Mouse (Mus musculus): ENCODE data around the gene Tigd4. TPM values are rescaled to one million over a fixed set of nuclear protein-coding genes. Genes with fewer than 3 reads are reported as not detected.

Tigd4 gene
- total RNA-seq, 2 experiments from 2014 or later = 0.45 to 0.90 TPM

DNA sequence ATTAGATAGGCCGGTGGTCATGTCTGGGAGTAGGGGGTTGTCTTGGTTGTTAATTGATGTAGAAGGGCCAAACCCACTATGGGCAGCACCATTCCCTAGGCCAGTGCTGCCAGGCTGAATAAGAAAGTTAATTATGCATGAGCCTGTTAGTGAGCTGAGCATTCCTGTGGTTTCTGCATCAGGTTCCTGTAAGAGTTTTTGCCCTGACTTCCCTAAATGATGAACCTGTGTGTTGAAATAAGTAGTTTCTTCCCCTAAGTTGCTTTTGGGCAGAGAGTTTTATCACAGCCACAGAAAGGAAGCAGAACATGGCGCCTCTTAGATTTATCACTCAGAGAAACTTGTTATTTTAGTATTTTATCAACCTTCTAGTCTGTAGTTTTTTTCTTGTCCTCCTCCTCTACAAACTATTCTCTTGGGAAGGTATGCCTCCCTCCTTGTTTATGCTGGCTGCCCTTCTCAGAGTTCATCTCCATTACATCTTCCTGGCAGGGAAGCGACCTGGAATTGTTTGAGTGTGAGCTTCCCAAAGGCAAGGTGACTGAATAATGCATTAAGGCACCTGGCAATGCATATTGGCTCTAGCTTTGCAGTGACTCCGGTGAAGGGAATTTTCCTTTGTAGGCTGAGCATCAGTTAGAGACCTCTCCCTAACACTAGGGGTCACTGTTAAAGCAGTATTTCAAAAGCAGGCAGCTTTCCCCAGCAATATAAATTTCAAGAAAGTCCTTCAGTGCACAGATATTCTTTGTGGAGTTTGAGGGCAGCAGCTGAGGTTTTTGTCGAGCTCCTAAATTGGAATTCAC is 21.9 kb downstream of the Tigd4 start:
- peak; percentile 33 for DNase-seq

DNA sequence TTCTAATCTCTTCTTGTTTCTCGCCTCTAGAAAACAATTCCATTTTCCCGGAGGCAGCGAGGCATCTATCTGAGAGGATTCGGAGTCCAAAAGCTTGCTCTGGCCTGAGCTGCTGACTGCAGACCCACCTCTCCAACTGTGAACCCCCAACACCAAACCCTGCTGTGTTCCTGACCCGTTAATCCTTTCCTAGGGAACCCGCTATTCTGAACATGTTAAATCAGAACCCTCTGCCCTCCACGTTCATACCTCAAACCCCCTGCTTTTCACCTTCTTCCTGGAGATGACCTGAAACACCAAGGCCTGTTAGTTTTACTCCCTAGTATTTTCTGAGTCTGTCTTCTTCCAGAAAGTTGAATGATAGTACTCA is 22.5 kb downstream of the Tigd4 start:
- no peak for DNase-seq

DNA sequence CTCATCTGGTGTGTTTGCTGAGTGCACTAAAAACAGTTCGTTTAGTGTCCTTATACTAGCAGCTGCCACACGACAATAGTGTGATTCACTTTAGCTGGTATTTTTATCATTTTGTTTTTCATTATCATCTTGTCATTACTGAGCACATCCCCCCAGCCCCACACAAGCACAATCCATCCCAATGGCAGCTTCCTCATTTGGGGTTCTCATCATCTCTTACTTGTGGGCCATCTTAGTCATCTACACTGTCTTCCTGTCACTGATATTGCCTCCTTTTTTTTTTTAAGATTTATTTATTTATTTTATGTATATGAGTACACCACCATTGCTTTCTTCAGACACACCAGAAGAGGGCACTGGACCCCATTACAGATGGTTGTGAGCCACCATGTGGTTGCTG is 25.3 kb downstream of the Tigd4 start:
- no peak for DNase-seq

DNA sequence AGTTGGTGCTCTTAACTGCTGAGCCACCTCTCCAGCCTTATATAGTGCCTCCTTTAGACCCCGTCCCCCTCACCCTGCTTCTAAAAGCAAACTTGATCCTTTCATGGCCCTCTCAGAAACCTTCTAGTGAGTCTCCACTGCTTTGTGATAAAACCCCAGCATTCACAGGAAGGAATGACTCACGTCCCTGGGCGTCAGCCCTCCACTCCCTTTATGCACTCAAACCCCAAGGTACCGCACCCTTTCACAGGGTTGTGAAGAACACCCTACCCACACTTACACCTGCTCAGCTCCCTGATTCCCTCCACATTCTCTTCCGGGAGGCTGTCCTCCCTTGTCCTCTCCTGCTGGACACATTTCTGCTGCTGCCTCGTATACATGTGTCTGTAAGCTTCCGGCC is 25.7 kb downstream of the Tigd4 start:
- no peak for DNase-seq

DNA sequence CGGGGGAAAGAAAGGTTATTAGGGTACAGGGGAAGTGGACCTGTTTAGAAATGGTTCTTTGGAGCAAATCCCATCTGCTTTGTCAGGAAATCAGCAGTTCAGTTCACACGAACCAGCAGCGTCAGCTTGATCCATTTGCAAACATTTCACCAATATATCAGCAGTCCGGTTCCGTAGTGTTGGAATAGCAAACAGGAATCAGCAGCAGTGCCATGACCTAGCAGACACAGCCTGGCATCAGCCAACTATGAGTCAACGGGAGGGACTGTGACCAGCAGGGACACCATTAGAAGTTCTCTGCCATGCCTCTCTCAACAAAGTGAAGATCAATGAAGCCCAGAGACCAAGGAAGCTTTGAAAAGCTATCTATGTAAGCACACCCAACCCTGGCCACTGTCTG is 26.4 kb downstream of the Tigd4 start:
- DNase-seq = no peak

DNA sequence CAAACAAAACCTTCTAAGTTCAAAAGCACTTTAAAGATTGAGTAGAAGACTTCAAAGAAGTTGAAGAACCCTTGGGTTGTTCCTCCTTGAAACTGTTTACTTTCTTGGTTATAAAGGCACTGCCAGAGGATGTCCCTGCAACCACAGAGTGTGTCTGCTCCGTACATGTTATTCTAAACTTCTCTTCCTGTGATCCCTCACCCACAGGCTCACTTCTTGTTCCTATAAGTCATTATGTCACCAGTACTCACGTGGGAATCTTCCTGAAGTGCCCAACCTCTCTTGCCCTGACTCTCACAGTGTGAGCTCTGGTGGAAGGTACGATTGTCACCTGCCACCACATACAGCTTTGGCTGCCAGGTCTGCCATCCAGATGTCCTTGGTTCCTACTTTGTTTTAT is 28.7 kb downstream of the Tigd4 start:
- no peak for DNase-seq

DNA sequence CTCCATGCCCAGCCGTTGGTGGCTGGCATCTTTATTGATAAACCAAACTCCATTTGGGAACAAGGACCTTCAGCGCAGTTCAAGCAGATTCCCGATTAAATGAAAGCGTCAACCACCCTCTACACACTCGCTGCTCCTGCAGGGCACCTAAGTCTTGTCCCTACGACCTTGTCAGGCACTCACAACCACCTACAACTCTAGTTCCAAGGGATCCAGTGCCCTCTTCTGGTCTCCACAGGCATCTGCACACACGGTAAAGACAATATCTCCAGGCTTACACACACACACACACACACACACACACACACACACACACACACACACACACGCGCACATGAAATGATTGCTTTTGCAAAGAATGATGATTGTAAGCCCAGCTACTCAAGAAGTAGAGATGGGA is 38.2 kb downstream of the Tigd4 start:
- no peak for DNase-seq

DNA sequence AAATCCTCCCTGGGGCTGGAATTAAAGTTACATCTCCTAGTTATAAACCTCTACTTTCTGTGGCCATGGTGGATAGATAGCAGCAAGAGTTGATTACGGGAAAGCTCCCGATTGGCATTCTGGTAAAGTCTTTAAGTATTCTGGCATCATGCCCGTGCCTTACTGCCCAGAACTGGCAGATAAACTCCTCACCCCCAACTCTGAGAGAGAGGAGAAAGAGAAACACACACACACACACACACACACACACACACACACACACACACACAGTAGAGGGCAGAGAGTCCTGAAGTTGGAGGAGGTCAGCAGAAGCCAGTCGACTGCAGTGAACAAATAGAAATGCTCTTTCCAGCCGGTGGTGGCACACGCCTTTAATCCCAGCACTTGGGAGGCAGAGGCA is 43.7 kb downstream of the Tigd4 start:
- DNase-seq = no peak

DNA sequence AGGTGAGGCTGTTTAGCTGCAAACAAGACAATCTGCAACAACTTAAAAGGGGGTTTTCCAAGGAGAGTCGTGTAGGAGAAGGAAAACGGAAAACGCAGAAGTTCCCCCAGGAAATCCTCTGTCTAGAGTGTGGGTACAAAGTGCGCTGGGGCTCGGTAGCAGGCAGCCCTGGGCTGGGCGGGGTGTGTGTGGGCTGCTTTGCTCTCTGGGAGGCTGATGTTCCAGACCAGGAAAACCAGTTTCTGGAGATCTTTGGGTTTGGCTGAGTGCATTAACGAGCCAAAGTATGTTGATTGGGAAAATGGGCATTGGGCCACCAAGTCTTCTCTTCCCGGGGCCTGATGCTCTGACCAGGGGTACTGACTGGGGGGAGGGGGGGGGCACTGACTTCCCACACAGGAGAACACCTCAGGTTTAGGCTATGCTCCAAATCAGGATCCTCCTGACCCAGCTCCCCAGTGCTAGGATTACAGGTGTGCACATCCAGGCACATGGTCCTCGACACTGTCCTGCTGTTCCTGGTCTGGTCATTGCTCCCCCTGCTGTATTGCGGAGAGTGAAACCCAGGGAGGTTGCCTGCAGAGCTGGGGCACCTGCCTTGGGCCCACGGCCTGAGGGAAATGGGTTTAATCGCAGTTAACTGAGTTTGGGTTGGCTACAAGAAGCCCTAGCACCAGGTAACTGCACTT is 44.7 kb downstream of the Tigd4 start:
- no peak for DNase-seq

DNA sequence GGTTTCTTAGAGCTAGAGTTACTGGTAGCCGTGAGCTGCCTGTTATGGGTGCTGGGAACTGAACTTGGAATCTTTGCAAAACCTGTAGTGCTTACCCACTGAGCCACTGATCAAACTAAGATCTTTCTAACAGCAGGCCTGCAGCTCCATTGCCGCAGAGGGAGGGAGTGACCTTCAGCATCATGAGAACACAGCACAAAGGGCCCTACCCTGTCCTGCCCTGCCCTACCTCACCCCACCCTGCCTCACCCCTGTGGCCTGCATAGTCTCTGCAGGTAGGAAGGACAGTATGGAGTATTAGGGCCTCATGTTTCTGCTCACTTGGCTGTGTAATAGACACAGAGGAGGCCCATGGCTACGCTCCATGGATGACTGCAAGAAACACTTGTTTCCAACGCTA is 45.5 kb downstream of the Tigd4 start:
- no peak for DNase-seq

DNA sequence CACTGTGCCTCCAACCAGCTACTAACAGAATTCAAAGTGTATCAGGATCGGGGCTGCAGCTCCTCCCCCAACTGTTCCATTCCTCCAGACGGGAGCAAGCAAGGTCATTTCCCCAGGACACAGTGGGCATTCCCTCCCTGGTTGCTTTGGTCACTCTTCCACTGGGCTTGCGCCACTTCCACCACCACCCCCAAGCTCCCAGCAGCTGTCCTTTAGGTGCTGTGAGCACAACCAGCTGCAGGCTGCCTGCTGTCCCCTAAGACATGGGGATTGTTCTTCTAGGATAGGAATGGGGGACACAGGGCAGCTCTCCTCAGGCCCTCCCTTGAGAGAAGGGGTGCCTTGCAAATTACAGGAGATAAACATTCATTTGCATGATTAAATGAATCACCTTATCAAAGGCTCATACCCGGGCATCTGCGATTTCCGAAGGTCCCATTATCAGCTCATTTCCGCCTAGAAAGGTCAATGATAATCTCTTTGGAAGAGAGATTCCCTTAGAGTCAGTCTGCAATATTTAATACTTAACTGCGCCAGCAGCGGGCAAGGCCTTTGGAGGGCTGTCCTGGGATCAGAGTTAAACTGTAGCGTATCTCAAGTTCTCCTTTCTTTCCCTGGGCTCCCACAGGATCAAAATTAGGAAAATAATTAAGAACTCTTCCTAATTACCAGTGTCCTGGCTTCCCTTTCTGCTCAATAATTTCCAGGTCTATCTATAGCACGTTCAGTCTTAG is 46.6 kb downstream of the Tigd4 start:
- peak; percentile 64 for DNase-seq

DNA sequence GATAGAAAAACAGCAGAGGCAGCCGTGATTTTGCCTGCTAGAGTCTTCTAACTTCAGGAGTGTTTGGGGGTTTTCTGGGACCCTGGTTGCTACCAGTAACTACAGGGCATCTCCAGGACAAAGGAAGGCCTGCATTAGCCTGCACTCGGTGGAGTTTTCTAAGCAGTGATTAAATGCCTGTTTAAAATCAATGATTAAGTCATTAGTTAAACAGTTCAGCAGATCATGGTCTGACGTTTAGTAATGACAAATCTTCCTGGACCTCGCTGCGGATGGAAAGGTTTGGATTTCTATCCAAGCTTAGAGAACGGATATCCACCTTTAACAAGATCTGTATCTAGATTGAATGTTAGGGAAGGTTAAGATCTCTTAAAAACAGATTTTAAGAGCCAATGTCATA is 47.2 kb downstream of the Tigd4 start:
- DNase-seq = no peak

DNA sequence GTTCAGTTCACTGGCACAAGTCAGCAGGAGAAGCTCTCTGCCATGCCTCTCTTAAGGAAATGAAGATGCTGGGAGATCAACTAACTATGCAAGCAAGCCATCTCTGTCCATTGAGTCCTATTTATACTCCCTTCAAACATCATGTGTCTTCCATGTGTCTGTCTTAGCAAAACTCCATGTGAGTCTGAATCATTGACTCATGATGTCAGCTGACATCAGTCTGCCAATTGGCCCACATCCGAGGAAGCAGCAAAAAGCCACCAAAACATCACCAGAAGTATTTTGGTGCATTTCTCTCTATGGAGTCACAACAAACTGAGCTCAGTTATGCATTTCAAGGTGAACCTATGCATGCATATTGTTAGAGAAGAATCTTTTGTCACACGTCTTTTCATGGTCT is 48.0 kb downstream of the Tigd4 start:
- DNase-seq = no peak

DNA sequence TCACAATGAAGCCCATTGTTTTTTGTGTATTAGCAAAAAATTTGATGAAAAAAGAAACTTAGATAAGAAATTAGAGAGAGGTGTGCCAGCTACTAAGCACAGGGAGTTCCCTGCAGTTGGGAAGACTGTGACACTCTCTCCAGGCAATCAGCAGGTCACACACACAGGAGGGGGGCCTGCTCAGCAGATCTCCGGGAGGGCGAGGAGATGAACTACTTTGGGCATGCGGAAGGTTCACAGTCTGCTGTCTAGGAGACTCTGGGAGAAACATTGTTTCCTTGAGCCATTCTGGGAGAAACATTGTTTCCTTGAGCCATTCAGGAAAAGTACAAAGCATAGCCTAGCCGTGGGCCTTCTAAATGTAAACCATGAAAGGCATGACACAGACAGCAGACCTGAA is 49.6 kb downstream of the Tigd4 start:
- DNase-seq = no peak

DNA sequence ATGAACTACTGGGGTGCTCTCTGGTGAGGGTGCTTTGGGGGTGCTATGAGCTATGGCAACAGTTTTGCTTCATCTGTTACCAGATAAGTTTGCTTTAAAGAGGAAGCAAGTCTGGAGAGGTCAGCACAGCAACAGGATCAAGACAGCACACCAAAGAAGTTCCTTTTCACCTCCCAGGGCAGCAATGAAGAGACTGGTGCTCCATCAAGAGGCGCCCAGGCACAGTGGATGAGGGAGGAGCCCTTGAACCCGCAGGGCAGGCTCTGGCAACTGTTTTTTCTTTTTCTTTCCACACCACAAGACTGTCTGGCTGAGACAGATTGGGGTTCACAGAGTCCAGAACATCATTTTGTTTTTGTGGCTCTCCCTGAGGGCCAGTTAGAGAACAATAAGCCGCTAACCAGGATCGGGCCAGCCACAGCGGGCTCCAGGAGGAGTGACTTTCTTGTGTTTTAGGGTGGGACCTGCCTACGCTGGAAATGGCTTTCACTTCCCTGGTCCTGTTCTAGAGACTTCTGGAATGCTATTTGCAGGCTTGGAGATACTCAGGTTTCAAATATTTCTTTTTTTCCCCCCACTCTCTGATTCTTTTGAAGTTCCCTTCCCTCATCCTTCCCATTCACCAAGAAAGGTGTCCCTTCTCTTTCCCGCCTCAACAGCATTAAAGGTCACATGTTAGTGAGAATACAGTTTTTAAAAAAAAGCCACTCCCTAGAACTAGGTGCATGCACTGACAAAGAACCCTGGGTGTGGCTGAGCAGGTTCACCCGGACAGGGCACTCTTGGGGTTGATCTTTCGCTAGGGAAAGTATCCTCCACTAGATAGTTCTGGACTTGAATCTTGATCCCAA is 52.0 kb downstream of the Tigd4 start:
- DNase-seq = no peak

DNA sequence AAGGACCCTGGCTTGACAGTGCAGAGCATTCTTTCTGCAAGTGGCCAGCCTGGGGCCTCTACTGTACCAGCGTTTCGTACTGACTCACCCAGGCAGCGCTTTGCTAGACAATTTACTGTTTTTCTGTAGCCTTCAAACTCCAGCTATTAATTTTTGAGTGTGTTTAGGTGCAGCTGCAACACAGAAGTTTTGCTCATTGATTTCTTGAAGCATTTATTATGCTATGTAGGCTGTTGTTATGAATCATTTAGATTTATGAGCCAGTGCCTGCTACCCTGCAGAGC is 52.6 kb downstream of the Tigd4 start:
- DNase-seq = no peak

DNA sequence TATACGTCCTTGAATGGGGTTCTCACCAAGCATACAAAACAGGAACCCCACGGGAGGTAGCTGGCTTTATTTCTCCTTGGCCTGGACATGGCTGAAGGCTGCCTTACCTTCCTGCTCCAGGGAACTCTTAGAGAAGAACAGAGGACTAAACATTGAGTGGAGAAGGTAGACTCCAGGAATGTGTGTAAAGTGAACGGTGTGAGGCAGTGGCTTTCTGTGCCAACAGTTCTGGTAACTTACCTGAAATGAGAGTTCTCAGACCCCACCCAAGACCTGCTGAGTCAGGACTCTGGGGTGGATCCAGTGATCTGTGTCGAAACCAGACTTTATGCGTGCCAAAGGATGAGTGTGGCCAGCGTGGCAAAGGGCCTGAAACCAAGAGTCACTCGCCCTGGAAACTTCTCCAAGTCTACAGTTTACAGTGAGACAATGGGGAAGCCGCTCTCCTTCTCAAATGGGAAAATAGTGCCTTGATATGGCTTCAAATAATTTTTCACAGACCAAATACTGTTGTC is 53.0 kb downstream of the Tigd4 start:
- peak; percentile 67 for DNase-seq

Other genes with a start within 250 kb of the Tigd4 start
- gene Fhdc1, start 113.1 kb upstream of the Tigd4 start, total RNA-seq (2021) = 10 to 100 TPM; 10.8 to 24.9 TPM
- 10 to 100 TPM; 44.7 to 45.8 TPM for gene Arfip1, start 10.9 kb upstream of the Tigd4 start, total RNA-seq (2021)
- 1 to 10 TPM; 2.7 to 5.8 TPM for gene Tmem154, start 72.6 kb downstream of the Tigd4 start, total RNA-seq (2021)
- gene Fbxw7, start 221.7 kb downstream of the Tigd4 start, total RNA-seq (2021) = 10 to 100 TPM; 14.2 to 16.8 TPM